Mouse (Mus musculus) heart, adult 18-20 months (tissue): ENCODE measurements at regions not wholly inside any gene's neighbourhood (a gene's known extent, or its start where the extent isn't known, plus 50 kb on each side); places are given as distances from the start of the nearest gene placed in this dataset.

Source experiments
- DNase-seq, 2 experiments: peaks; one replicate each; pipeline ENCODE4 v3.0.0; 2021 to 2022; ENCODE audit warnings: mixed read lengths in 1 of 2

GRCm38 (mm10) chr9:122629171-122629904 is 117.8 kb upstream of the Topaz1 start:
- DNase-seq: no peak

DNA sequence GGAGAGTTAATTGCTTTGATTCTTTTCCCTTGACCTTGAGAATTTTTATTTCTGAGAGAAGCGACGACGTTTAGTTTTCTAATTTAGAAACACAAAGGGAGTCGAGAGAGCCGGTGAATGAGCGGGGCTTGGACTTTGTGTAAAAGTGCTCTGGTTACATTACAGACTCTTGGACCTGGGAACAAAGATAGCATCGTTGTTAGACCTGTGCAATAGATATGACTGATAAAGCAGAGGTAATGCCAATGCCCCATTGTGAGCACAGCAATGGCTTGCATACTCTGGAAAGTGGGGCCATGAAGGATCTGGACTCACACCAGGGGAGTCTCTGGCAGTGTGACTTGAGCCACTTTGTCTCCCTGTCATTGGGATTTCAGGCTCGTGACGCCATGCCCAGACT is 115.4 kb upstream of the Topaz1 start:
- DNase-seq: no peak

DNA sequence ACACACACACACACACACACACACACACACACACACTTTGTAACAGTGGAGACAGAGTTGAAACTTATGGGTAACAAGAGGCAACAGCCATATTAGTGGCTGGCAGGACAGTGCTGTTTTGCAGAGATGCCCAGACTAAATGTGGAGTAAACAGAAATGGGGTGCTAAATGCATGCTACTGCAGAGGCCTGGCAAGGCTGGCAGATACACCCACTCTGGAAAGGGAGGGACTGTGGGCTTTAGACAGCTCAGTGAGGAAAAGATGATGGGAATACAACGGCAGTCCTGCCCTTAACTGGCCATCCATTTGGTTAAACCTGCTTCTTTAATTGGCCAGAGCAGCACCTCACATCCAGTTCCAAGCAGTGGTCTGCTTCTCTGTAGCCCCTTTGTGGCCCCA is 113.7 kb upstream of the Topaz1 start:
- DNase-seq: no peak

DNA sequence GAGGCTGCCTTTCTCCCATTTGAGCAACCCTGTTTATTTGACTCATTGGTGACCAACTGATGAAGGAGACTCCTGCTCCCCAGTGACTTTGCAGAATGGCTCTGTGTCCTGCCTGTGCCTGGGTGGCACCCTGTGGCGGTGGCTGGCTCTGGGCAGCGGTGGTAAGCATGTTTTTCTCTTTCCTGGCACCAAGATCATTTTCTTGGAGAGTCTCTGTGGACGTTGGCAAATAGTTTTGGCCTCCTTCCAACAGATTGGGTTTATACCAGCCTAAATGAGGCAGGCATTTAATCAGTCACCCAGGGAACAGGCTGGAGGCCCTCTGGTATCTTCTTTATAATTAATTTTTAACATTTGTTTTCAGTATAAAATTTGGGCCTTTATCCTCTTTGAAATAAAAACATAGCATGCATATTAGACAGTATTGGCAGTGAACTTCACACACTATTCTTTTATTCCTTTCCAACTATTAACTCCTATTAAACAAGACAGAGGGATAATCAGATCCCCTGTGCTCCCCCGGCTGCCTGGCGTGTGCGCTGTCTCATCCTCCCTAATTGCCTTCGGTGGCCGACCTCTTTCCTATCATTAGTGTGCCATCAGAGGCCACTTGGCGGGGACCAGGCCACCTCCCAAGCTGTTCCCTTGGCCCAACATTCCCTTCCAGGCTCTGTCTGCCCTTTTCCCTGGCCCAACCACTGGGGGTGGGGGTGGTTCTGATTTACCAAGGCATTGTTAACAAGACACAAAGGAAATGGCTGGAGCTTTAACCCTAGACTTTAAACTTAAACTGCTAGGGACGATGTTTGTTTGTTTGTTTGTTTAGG is 111.8 kb upstream of the Topaz1 start:
- peak; percentile 28 to 33 for DNase-seq

DNA sequence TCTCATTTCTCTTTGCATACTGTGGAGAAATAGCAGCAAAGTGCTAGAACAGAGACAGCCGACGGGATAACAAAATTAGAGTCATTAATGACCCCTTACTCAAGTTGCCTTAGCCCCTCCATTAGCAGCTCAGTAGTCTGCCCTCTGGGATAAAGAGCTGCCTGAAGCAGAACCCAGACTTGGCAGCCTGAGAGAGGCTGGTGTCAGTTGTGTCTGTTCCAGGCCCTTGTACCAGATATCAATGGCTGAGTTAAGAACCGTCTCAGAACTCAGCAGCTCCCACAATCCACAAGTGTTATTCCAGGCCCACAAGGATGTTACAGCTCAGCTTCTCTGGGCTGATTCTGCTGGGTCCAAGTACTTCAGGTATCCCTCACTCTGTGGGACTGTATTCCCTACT is 109.6 kb upstream of the Topaz1 start:
- DNase-seq: peak; percentile 18 to 31

GRCm38 (mm10) chr9:122639239-122639638 is 107.9 kb upstream of the Topaz1 start:
- DNase-seq: no peak

- DNase-seq: no peak
These were observed 104.2 kb upstream of the Topaz1 start for GRCm38 (mm10) chr9:122642913-122643312.

DNA sequence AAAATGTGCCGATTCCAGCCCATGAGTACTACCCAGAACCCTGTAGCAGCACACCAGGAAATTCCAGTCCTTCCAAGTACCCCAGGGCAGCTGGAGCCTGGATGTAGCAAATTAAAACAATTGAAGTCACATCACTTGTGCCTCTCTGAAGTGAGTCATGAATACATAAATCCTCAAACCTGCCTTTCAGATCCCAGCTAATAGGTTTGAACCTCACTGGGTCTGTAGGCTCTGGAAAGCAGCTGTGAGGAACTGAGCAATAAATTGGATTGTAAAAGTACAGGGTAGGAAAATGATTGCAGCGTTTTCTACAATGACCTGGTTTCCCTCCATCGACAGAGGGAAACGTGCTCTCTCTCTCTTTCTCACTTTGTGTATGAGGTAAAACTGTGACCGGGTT is 101.6 kb upstream of the Topaz1 start:
- no peak for DNase-seq

GRCm38 (mm10) chr9:122650862-122651261 is 96.3 kb upstream of the Topaz1 start:
- DNase-seq: no peak

DNA sequence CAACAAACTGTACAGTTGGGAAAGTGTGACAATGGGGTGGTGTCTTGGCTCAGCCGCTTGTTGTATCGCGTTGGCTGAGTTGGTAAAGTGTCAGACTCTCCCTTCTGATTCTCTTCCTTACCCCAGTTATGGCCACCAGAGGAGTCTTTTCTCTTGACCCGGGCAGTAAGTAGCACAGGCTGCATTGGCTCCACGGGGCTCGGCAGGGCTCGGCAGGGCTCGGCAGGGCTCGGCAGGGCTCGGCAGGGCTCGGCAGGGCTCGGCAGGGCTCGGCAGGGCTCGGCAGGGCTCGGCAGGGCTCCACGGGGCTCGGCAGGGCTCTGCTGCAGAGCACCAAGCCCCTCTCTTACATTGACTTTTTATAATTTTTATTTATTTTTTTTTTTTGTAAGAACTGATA is 91.6 kb upstream of the Topaz1 start:
- peak; percentile 22 to 60 for DNase-seq

- DNase-seq: no peak
These were observed 87.1 kb upstream of the Topaz1 start for GRCm38 (mm10) chr9:122660050-122660449.

DNA sequence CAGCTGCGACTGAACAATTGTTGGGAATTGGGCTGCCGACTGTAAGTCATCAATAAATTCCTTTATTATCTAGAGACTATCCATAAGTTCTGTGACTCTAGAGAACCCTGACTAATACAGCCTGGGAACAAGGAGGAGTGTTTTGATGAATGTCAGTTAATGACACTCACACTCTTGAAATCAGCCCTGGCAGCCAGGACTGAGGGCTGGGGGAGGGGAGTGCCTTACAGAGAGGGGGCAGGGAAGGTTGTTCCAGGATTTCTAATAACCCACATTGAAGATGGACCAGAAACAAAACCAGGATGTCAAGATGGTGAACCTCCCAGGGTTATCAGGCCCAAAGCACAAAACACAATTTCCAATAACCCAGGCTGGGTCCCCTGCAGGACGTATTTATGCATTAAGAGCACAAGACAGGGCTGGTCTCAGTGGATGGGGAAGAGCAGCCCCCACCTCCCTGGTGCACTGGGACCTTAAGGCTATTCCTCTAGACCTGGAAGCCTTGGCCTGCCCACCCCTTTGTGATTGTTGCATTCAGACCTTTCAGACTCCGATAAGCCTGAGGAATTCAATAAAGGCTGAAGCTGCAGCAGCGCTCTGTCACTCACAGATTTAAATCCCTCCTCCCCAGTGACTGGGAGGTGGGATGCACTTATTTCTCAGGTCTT is 80.0 kb upstream of the Topaz1 start:
- no peak for DNase-seq

GRCm38 (mm10) chr9:122667646-122667981 is 79.5 kb upstream of the Topaz1 start:
- no peak for DNase-seq

- DNase-seq: no peak
These were observed 73.4 kb upstream of the Topaz1 start for GRCm38 (mm10) chr9:122673777-122674176.

- DNase-seq: no peak
These were observed 69.0 kb upstream of the Topaz1 start for GRCm38 (mm10) chr9:122678001-122678696.

- DNase-seq: peak; percentile 4 to 40
These were observed 60.0 kb upstream of the Topaz1 start for GRCm38 (mm10) chr9:122687170-122687569.

- DNase-seq: no peak
These were observed 55.3 kb upstream of the Topaz1 start for GRCm38 (mm10) chr9:122691879-122692278.

- no peak for DNase-seq
These were observed 51.4 kb upstream of the Topaz1 start for GRCm38 (mm10) chr9:122695724-122696123.
